Mouse (Mus musculus): Measurements from ENCODE around the gene Icosl. TPM values are rescaled to one million over a fixed set of nuclear protein-coding genes. Genes with fewer than 3 reads are reported as not detected.
A peak's percentile ranks its signal among the peaks of the same experiment; 100 is the strongest.
"Not testable (repeated sequence)": the region's sequence is repeated elsewhere in the genome, so short reads cannot be mapped to it uniquely, and the experiment has no call there.

Gene Icosl
- polyA plus RNA-seq, 2 experiments: 2.2 to 2.4 TPM

- no peaks in the 10 kb centered on the region for H3K4me1 ChIP-seq (replicated peaks; ENCODE audit: control insufficient read depth in 2 of 2, insufficient read depth in 2 of 2, low read length in 1 of 2)
Observed at GRCm38 (mm10) chr10:78095954-78096931, 27.1 kb downstream of the Icosl start.

GRCm38 (mm10) chr10:78099860-78100259, 30.8 kb downstream of the Icosl start:
- H3K27me3 ChIP-seq (ENCODE audit: control insufficient read depth, insufficient read depth, low read length); H3K4me1 ChIP-seq (replicated peaks; ENCODE audit: control insufficient read depth in 2 of 2, insufficient read depth in 2 of 2, low read length in 1 of 2); H3K4me3 ChIP-seq (ENCODE audit: insufficient read depth in 1 of 2, low read depth in 2 of 2, low read length in 2 of 2); DNase-seq (ENCODE audit: low read depth in 3 of 3, low spot score in 3 of 3); H3K4me2 ChIP-seq (ENCODE audit: low read depth); ATAC-seq (ENCODE audit: insufficient read depth); H3K9ac ChIP-seq (replicated peaks); H3K9me3 ChIP-seq (ENCODE audit: control insufficient read depth, low read length); H3K27ac ChIP-seq; H3K36me3 ChIP-seq (replicated peaks; ENCODE audit: control insufficient read depth, insufficient read depth, low read depth): not testable (repeated sequence)

More at GRCm38 (mm10) chr10:78095954-78096931, 27.1 kb downstream of the Icosl start:
- Histone ChIP-seq H3K36me3 (replicated peaks; ENCODE audit: control insufficient read depth, insufficient read depth, low read depth) (no peaks in the 10 kb centered on the region), H3K4me3 (ENCODE audit: insufficient read depth in 1 of 2, low read depth in 2 of 2, low read length in 2 of 2) (no peak overlapping the region), H3K9ac (replicated peaks) (no peak overlapping the region), H3K27me3 (ENCODE audit: control insufficient read depth, insufficient read depth, low read length) (no peaks in the 10 kb centered on the region), H3K27ac (no peak overlapping the region), H3K4me2 (ENCODE audit: low read depth) (no peak overlapping the region), H3K9me3 (ENCODE audit: control insufficient read depth, low read length) (no peaks in the 10 kb centered on the region)
- 57% methylated on average over 5 of the region's 5 CpGs for WGBS (ENCODE audit: insufficient replicate concordance)
- DNase-seq (ENCODE audit: low read depth in 3 of 3, low spot score in 3 of 3) (no peak), ATAC-seq (ENCODE audit: insufficient read depth) (no peak)
- TF ChIP-seq CTCF (IDR thresholded peaks at IDR 0.05; ENCODE audit: low read depth) (no peak), EP300 (IDR thresholded peaks at IDR 0.05; ENCODE audit: low read depth) (no peak)

GRCm38 (mm10) chr10:78100989-78101780, 32.1 kb downstream of the Icosl start:
- WGBS (ENCODE audit: insufficient replicate concordance): 13% methylated on average over 16 of the region's 16 CpGs
- DNase-seq (ENCODE audit: low read depth in 3 of 3, low spot score in 3 of 3) (peak in 2 of 3 experiments; percentile 12 to 13), ATAC-seq (ENCODE audit: insufficient read depth) (peak; percentile 52; the same call in 1 of the 2 replicates)
- no peak for TF ChIP-seq EP300 (IDR thresholded peaks at IDR 0.05; ENCODE audit: low read depth)
- no peak for TF ChIP-seq CTCF (IDR thresholded peaks at IDR 0.05; ENCODE audit: low read depth)
- Histone ChIP-seq H3K9ac (replicated peaks) (no peak overlapping the region), H3K9me3 (ENCODE audit: control insufficient read depth, low read length) (no peaks in the 10 kb centered on the region), H3K4me2 (ENCODE audit: low read depth) (peak overlapping the region; percentile 38), H3K27me3 (ENCODE audit: control insufficient read depth, insufficient read depth, low read length) (no peaks in the 10 kb centered on the region), H3K4me1 (replicated peaks; ENCODE audit: control insufficient read depth in 2 of 2, insufficient read depth in 2 of 2, low read length in 1 of 2) (no peaks in the 10 kb centered on the region), H3K4me3 (ENCODE audit: insufficient read depth in 1 of 2, low read depth in 2 of 2, low read length in 2 of 2) (0 out of 4 replicates have a peak overlapping the region, but pooled peaks of 1 of the 2 experiments have one; percentile 11), H3K36me3 (replicated peaks; ENCODE audit: control insufficient read depth, insufficient read depth, low read depth) (no peaks in the 10 kb centered on the region), H3K27ac (no peak overlapping the region)

GRCm38 (mm10) chr10:78104555-78105490, 35.7 kb downstream of the Icosl start:
- Histone ChIP-seq H3K4me2 (ENCODE audit: low read depth) (no peak overlapping the region), H3K4me1 (replicated peaks; ENCODE audit: control insufficient read depth in 2 of 2, insufficient read depth in 2 of 2, low read length in 1 of 2) (no peaks in the 10 kb centered on the region), H3K36me3 (replicated peaks; ENCODE audit: control insufficient read depth, insufficient read depth, low read depth) (no peaks in the 10 kb centered on the region), H3K4me3 (ENCODE audit: insufficient read depth in 1 of 2, low read depth in 2 of 2, low read length in 2 of 2) (no peak overlapping the region), H3K27me3 (ENCODE audit: control insufficient read depth, insufficient read depth, low read length) (no peaks in the 10 kb centered on the region), H3K27ac (no peak overlapping the region), H3K9ac (replicated peaks) (no peak overlapping the region), H3K9me3 (ENCODE audit: control insufficient read depth, low read length) (no peaks in the 10 kb centered on the region)
- WGBS (ENCODE audit: insufficient replicate concordance): 60% methylated on average over 11 of the region's 11 CpGs
- DNase-seq (ENCODE audit: low read depth in 3 of 3, low spot score in 3 of 3): no peak
- TF ChIP-seq EP300 (IDR thresholded peaks at IDR 0.05; ENCODE audit: low read depth) (no peak), CTCF (IDR thresholded peaks at IDR 0.05; ENCODE audit: low read depth) (no peak)
- no peak for ATAC-seq (ENCODE audit: insufficient read depth)

Data from liver, embryonic 14.5 days (tissue).